Mouse (Mus musculus): Measurements from ENCODE around the gene Cdk14. TPM values are rescaled to one million over a fixed set of nuclear protein-coding genes. Genes with fewer than 3 reads are reported as not detected.

Cdk14 gene
- polyA plus RNA-seq, 1 experiment from 2014 or later = 10.6 TPM

- Histone ChIP-seq H3K9ac (ENCODE audit: low read length) (no peak overlapping the region), H3K36me3 (ENCODE audit: control insufficient read depth, insufficient read depth) (no peaks in the 10 kb centered on the region), H3K4me2 (ENCODE audit: low read depth, low read length) (no peak overlapping the region), H3K4me1 (ENCODE audit: control insufficient read depth, insufficient read depth, low read length) (peaks cover 9% of the 10 kb centered on the region; the same call in 1 of the 2 replicates), H3K4me3 (ENCODE audit: low read length) (no peak overlapping the region), H3K27me3 (ENCODE audit: control insufficient read depth, insufficient read depth, low read length) (no peaks in the 10 kb centered on the region), H3K9me3 (replicated peaks; ENCODE audit: control insufficient read depth, low read length) (no peaks in the 10 kb centered on the region), H3K27ac (ENCODE audit: low read length) (no peak overlapping the region)
- no peak for ATAC-seq (replicated peaks; ENCODE audit: extremely low read depth, insufficient read depth, low FRiP score)
- 36% methylated on average over 13 of the region's 13 CpGs for WGBS
These were observed 585.2 kb downstream of the Cdk14 start for GRCm38 (mm10) chr5:4834819-4835480.

GRCm38 (mm10) chr5:4833940-4834339 is 586.2 kb downstream of the Cdk14 start:
- H3K4me1 ChIP-seq (ENCODE audit: control insufficient read depth, insufficient read depth, low read length) = peaks cover 9% of the 10 kb centered on the region; the same call in 1 of the 2 replicates
- no peak overlapping the region for H3K27ac ChIP-seq (ENCODE audit: low read length)
- no peaks in the 10 kb centered on the region for H3K9me3 ChIP-seq (replicated peaks; ENCODE audit: control insufficient read depth, low read length)
- H3K4me3 ChIP-seq (ENCODE audit: low read length) = no peak overlapping the region
- H3K27me3 ChIP-seq (ENCODE audit: control insufficient read depth, insufficient read depth, low read length) = no peaks in the 10 kb centered on the region
- no peak overlapping the region for H3K4me2 ChIP-seq (ENCODE audit: low read depth, low read length)
- no peaks in the 10 kb centered on the region for H3K36me3 ChIP-seq (ENCODE audit: control insufficient read depth, insufficient read depth)
- ATAC-seq (replicated peaks; ENCODE audit: extremely low read depth, insufficient read depth, low FRiP score) = no peak
- H3K9ac ChIP-seq (ENCODE audit: low read length) = no peak overlapping the region
- 35% methylated on average over 11 of the region's 11 CpGs for WGBS

- WGBS = 84% methylated on average over 2 of the region's 2 CpGs
- Histone ChIP-seq H3K4me1 (ENCODE audit: control insufficient read depth, insufficient read depth, low read length) (no peaks in the 10 kb centered on the region), H3K27ac (ENCODE audit: low read length) (no peak overlapping the region), H3K4me2 (ENCODE audit: low read depth, low read length) (no peak overlapping the region), H3K9me3 (replicated peaks; ENCODE audit: control insufficient read depth, low read length) (no peaks in the 10 kb centered on the region), H3K27me3 (ENCODE audit: control insufficient read depth, insufficient read depth, low read length) (no peaks in the 10 kb centered on the region), H3K36me3 (ENCODE audit: control insufficient read depth, insufficient read depth) (no peaks in the 10 kb centered on the region), H3K9ac (ENCODE audit: low read length) (no peak overlapping the region), H3K4me3 (ENCODE audit: low read length) (no peak overlapping the region)
- ATAC-seq (replicated peaks; ENCODE audit: extremely low read depth, insufficient read depth, low FRiP score) = no peak
These were observed 593.2 kb downstream of the Cdk14 start for GRCm38 (mm10) chr5:4826886-4827285.

GRCm38 (mm10) chr5:4825951-4826350 is 594.2 kb downstream of the Cdk14 start:
- H3K36me3 ChIP-seq (ENCODE audit: control insufficient read depth, insufficient read depth) = no peaks in the 10 kb centered on the region
- H3K4me1 ChIP-seq (ENCODE audit: control insufficient read depth, insufficient read depth, low read length) = no peaks in the 10 kb centered on the region
- no peaks in the 10 kb centered on the region for H3K9me3 ChIP-seq (replicated peaks; ENCODE audit: control insufficient read depth, low read length)
- no peak for ATAC-seq (replicated peaks; ENCODE audit: extremely low read depth, insufficient read depth, low FRiP score)
- 55% methylated on average over 7 of the region's 7 CpGs for WGBS
- no peak overlapping the region for H3K9ac ChIP-seq (ENCODE audit: low read length)
- H3K27ac ChIP-seq (ENCODE audit: low read length) = no peak overlapping the region
- no peak overlapping the region for H3K4me3 ChIP-seq (ENCODE audit: low read length)
- no peaks in the 10 kb centered on the region for H3K27me3 ChIP-seq (ENCODE audit: control insufficient read depth, insufficient read depth, low read length)
- H3K4me2 ChIP-seq (ENCODE audit: low read depth, low read length) = no peak overlapping the region

GRCm38 (mm10) chr5:4825076-4825475 is 595.0 kb downstream of the Cdk14 start:
- no peak overlapping the region for H3K4me3 ChIP-seq (ENCODE audit: low read length)
- H3K27me3 ChIP-seq (ENCODE audit: control insufficient read depth, insufficient read depth, low read length) = no peaks in the 10 kb centered on the region
- WGBS = 91% methylated on average over 4 of the region's 4 CpGs
- H3K4me1 ChIP-seq (ENCODE audit: control insufficient read depth, insufficient read depth, low read length) = no peaks in the 10 kb centered on the region
- no peak overlapping the region for H3K27ac ChIP-seq (ENCODE audit: low read length)
- ATAC-seq (replicated peaks; ENCODE audit: extremely low read depth, insufficient read depth, low FRiP score) = no peak
- H3K36me3 ChIP-seq (ENCODE audit: control insufficient read depth, insufficient read depth) = no peaks in the 10 kb centered on the region
- no peak overlapping the region for H3K4me2 ChIP-seq (ENCODE audit: low read depth, low read length)
- no peak overlapping the region for H3K9ac ChIP-seq (ENCODE audit: low read length)
- H3K9me3 ChIP-seq (replicated peaks; ENCODE audit: control insufficient read depth, low read length) = no peaks in the 10 kb centered on the region

GRCm38 (mm10) chr5:4824171-4824570 is 595.9 kb downstream of the Cdk14 start:
- no peaks in the 10 kb centered on the region for H3K36me3 ChIP-seq (ENCODE audit: control insufficient read depth, insufficient read depth)

GRCm38 (mm10) chr5:4822041-4822440 is 598.1 kb downstream of the Cdk14 start:
- H3K9ac ChIP-seq (ENCODE audit: low read length) = no peak overlapping the region
- H3K36me3 ChIP-seq (ENCODE audit: control insufficient read depth, insufficient read depth) = no peaks in the 10 kb centered on the region
- WGBS = 65% methylated on average over 2 of the region's 2 CpGs
- no peaks in the 10 kb centered on the region for H3K9me3 ChIP-seq (replicated peaks; ENCODE audit: control insufficient read depth, low read length)
- H3K4me1 ChIP-seq (ENCODE audit: control insufficient read depth, insufficient read depth, low read length) = no peaks in the 10 kb centered on the region
- H3K4me2 ChIP-seq (ENCODE audit: low read depth, low read length) = no peak overlapping the region
- ATAC-seq (replicated peaks; ENCODE audit: extremely low read depth, insufficient read depth, low FRiP score) = no peak
- no peaks in the 10 kb centered on the region for H3K27me3 ChIP-seq (ENCODE audit: control insufficient read depth, insufficient read depth, low read length)
- no peak overlapping the region for H3K4me3 ChIP-seq (ENCODE audit: low read length)
- no peak overlapping the region for H3K27ac ChIP-seq (ENCODE audit: low read length)

More at GRCm38 (mm10) chr5:4824171-4824570, 595.9 kb downstream of the Cdk14 start:
- 74% methylated on average over 1 of the region's 1 CpGs for WGBS
- Histone ChIP-seq H3K9me3 (replicated peaks; ENCODE audit: control insufficient read depth, low read length) (no peaks in the 10 kb centered on the region), H3K4me3 (ENCODE audit: low read length) (no peak overlapping the region), H3K27ac (ENCODE audit: low read length) (no peak overlapping the region), H3K27me3 (ENCODE audit: control insufficient read depth, insufficient read depth, low read length) (no peaks in the 10 kb centered on the region), H3K9ac (ENCODE audit: low read length) (no peak overlapping the region), H3K4me2 (ENCODE audit: low read depth, low read length) (no peak overlapping the region), H3K4me1 (ENCODE audit: control insufficient read depth, insufficient read depth, low read length) (no peaks in the 10 kb centered on the region)
- no peak for ATAC-seq (replicated peaks; ENCODE audit: extremely low read depth, insufficient read depth, low FRiP score)

- Histone ChIP-seq H3K9ac (ENCODE audit: low read length) (no peak overlapping the region), H3K4me2 (ENCODE audit: low read depth, low read length) (no peak overlapping the region), H3K9me3 (replicated peaks; ENCODE audit: control insufficient read depth, low read length) (no peaks in the 10 kb centered on the region), H3K27ac (ENCODE audit: low read length) (no peak overlapping the region), H3K4me1 (ENCODE audit: control insufficient read depth, insufficient read depth, low read length) (no peaks in the 10 kb centered on the region), H3K4me3 (ENCODE audit: low read length) (no peak overlapping the region), H3K27me3 (ENCODE audit: control insufficient read depth, insufficient read depth, low read length) (no peaks in the 10 kb centered on the region), H3K36me3 (ENCODE audit: control insufficient read depth, insufficient read depth) (no peaks in the 10 kb centered on the region)
- ATAC-seq (replicated peaks; ENCODE audit: extremely low read depth, insufficient read depth, low FRiP score) = no peak
- 54% methylated on average over 8 of the region's 8 CpGs for WGBS
These were observed 598.7 kb downstream of the Cdk14 start for GRCm38 (mm10) chr5:4821368-4821771.

GRCm38 (mm10) chr5:4816981-4817380 is 603.1 kb downstream of the Cdk14 start:
- 77% methylated on average over 5 of the region's 5 CpGs for whole genome bisulfite sequencing
- Histone ChIP-seq H3K4me1 (ENCODE audit: control insufficient read depth, insufficient read depth, low read length) (no peaks in the 10 kb centered on the region), H3K4me2 (ENCODE audit: low read depth, low read length) (no peak overlapping the region), H3K4me3 (ENCODE audit: low read length) (no peak overlapping the region), H3K27ac (ENCODE audit: low read length) (no peak overlapping the region), H3K36me3 (ENCODE audit: control insufficient read depth, insufficient read depth) (no peaks in the 10 kb centered on the region), H3K9me3 (replicated peaks; ENCODE audit: control insufficient read depth, low read length) (no peaks in the 10 kb centered on the region), H3K9ac (ENCODE audit: low read length) (no peak overlapping the region), H3K27me3 (ENCODE audit: control insufficient read depth, insufficient read depth, low read length) (no peaks in the 10 kb centered on the region)
- no peak for ATAC-seq (replicated peaks; ENCODE audit: extremely low read depth, insufficient read depth, low FRiP score)

Measured in heart, embryonic 16.5 days (tissue).